Mouse (Mus musculus) liver, adult 10 weeks (tissue): ENCODE results near the gene Cyp2c65. TPM values are rescaled to one million over a fixed set of nuclear protein-coding genes. Genes with fewer than 3 reads are reported as not detected.

Experiments used
- polyA plus RNA-seq: library from polyadenylated mRNA; stranded (reverse); fragments of 350-450 nt; fragmentation: Illumina TruSeq; extraction: RNeasy Lipid Tissue Mini Kit (QIAGEN cat#74804); gene quantifications from one replicate; pipeline ENCODE4 v1.2.3, GENCODE M21; 2014; ENCODE audit warnings: low read depth, low replicate concordance

Gene Cyp2c65
- 0.40 TPM for polyA plus RNA-seq

GRCm38 (mm10) chr19:39060719-39061118 lies at the start of gene Cyp2c65:
Gene Cyp2c65, plus strand, starts transcription at chr19:39061015.

GRCm38 (mm10) chr19:39113644-39114043 lies 52.8 kb downstream of the Cyp2c65 start, which contains the start of gene Cyp2c66:
Gene Cyp2c66, plus strand, starts transcription at chr19:39113898.

Other genes with a start within 250 kb of the Cyp2c65 start
- 5.8 TPM for gene Noc3l, start 241.8 kb upstream of the Cyp2c65 start, polyA plus RNA-seq
- 11.8 TPM for gene Tbc1d12, start 224.4 kb upstream of the Cyp2c65 start, polyA plus RNA-seq
- gene Hells, start 130.1 kb upstream of the Cyp2c65 start, polyA plus RNA-seq = 2.1 TPM
- 18.1 TPM for gene Cyp2c55, start 54.0 kb upstream of the Cyp2c65 start, polyA plus RNA-seq
- gene Cyp2c66, start 52.9 kb downstream of the Cyp2c65 start, polyA plus RNA-seq = not detected
- 4,657 TPM for gene Cyp2c29, start 208.4 kb downstream of the Cyp2c65 start, polyA plus RNA-seq